Mouse (Mus musculus) heart, embryonic 12.5 days (tissue): ENCODE measurements around the gene Ifih1. TPM values are rescaled to one million over a fixed set of nuclear protein-coding genes. Genes with fewer than 3 reads are reported as not detected.

Experiments used
- ATAC-seq: fragments of 200-750 bp; cut with Nextera tagmentation; 2 replicates; pipeline ENCODE4 v1.8.0; 2017; ENCODE audit warnings: moderate TSS enrichment, moderate library complexity; ENCODE audit not compliant: insufficient number of reproducible peaks, low FRiP score
- H3K27ac ChIP-seq: fragments of 300-500 bp; sonication (generic); 2 replicates; pipeline ENCODE4 v1.5.1; 2016; ENCODE audit warnings: mild to moderate bottlenecking, moderate library complexity; ENCODE audit not compliant: poor library complexity, severe bottlenecking
- H3K27me3 ChIP-seq: fragments of 300-500 bp; sonication (generic); replicated peaks from 2 replicates; pipeline ENCODE4 v1.6.1; 2016; ENCODE audit warnings: mild to moderate bottlenecking, moderate library complexity
- H3K36me3 ChIP-seq: fragments of 300-500 bp; sonication (generic); 2 replicates; pipeline ENCODE4 v1.6.1; 2016; ENCODE audit warnings: mild to moderate bottlenecking, moderate library complexity
- H3K4me1 ChIP-seq: fragments of 300-500 bp; sonication (generic); replicated peaks from 2 replicates; pipeline ENCODE4 v1.6.1; 2016; ENCODE audit warnings: mild to moderate bottlenecking
- H3K4me2 ChIP-seq: fragments of 300-500 bp; sonication (generic); 2 replicates; pipeline ENCODE4 v1.6.1; 2016; ENCODE audit warnings: mild to moderate bottlenecking, moderate library complexity
- H3K4me3 ChIP-seq: fragments of 300-500 bp; sonication (generic); 2 replicates; pipeline ENCODE4 v1.5.1; 2016; ENCODE audit warnings: mild to moderate bottlenecking
- H3K9ac ChIP-seq: fragments of 300-500 bp; sonication (generic); 2 replicates; pipeline ENCODE4 v1.6.1; 2016; ENCODE audit warnings: mild to moderate bottlenecking, moderate library complexity
- H3K9me3 ChIP-seq: fragments of 300-500 bp; sonication (generic); replicated peaks from 2 replicates; pipeline ENCODE4 v1.6.1; 2016; ENCODE audit warnings: mild to moderate bottlenecking, moderate library complexity
- WGBS: fragments of 180-500 bp; shearing (Covaris S2); methylation state at CpG from one replicate; pipeline ENCODE4 v1.1.7; 2016; 5-methylcytosine and 5-hydroxymethylcytosine counted together
- polyA plus RNA-seq: library from polyadenylated mRNA; unstranded; fragments of >200 nt; fragmentation: Nextera tagmentation; extraction: Ambion mirVana; gene quantifications from 2 replicates; pipeline ENCODE4 v1.2.1, GENCODE M21; 2016

Gene Ifih1
- polyA plus RNA-seq, 1 experiment from 2014 or later = 1.6 TPM

DNA sequence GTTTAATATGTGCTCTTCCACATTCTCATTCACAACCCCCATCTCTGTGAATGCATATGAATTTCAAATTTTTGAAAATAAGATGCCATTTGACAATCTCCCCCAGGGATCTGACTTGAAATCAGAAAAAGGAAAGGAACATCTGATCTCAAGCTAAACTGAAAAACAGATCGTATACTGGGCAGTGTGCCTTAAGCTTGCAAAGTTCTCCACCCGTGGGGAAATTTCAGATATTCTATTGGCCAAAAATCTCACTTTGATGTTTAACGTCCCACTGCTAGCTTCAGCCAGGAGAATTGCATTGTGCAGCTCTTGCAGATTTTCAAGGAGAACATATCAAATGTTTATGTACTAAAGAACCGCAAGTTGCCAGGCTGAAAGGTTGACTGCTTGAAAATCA lies 96.9 kb downstream of the Ifih1 start:
- H3K4me3 ChIP-seq = no peak overlapping the region
- H3K4me2 ChIP-seq = no peak overlapping the region
- H3K9ac ChIP-seq = no peak overlapping the region
- no peaks in the 10 kb centered on the region for H3K4me1 ChIP-seq
- WGBS = 79% methylated on average over 4 of the region's 4 CpGs
- H3K27me3 ChIP-seq = no peaks in the 10 kb centered on the region
- H3K36me3 ChIP-seq = no peaks in the 10 kb centered on the region
- no peak overlapping the region for H3K27ac ChIP-seq
- no peak for ATAC-seq
- H3K9me3 ChIP-seq = no peaks in the 10 kb centered on the region

DNA sequence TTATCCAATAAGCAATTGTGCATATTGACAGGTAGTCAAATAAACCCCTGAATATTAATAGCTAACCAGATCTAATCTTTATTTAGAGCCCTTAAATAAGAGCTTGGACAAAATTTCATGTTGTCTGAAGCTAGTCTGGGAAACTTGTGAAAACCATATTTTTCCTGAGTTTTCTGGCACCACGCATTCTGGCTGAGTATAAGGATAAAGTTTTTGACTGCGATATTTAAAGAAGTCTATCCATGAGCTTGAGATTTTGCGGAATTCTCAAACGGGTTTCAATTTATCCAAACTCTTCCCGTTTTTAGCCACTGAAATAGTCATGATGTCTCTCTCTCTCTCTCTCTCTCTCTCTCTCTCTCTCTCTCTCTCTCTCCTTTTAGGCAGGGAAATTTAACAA lies 98.0 kb downstream of the Ifih1 start:
- Histone ChIP-seq H3K9ac (no peak overlapping the region), H3K27ac (no peak overlapping the region), H3K4me1 (no peaks in the 10 kb centered on the region), H3K4me2 (no peak overlapping the region), H3K27me3 (no peaks in the 10 kb centered on the region), H3K9me3 (no peaks in the 10 kb centered on the region), H3K4me3 (no peak overlapping the region), H3K36me3 (no peaks in the 10 kb centered on the region)
- ATAC-seq = no peak
- WGBS = 91% methylated on average over 5 of the region's 5 CpGs

Other genes with a start within 250 kb of the Ifih1 start
- gene Dpp4, start 234.0 kb downstream of the Ifih1 start, polyA plus RNA-seq = 19.9 and 20.6 TPM in 2 replicates
- not detected in 2 replicates for gene Gcg, start 162.6 kb downstream of the Ifih1 start, polyA plus RNA-seq
- gene Fap, start 72.2 kb downstream of the Ifih1 start, polyA plus RNA-seq = 0.34 and 0.41 TPM in 2 replicates
- 14.7 and 16.1 TPM in 2 replicates for gene Gca, start 18.0 kb upstream of the Ifih1 start, polyA plus RNA-seq